Mouse (Mus musculus): ENCODE measurements around the gene Plk2. TPM values are rescaled to one million over a fixed set of nuclear protein-coding genes. Genes with fewer than 3 reads are reported as not detected.
"Not testable (repeated sequence)": the region's sequence is repeated elsewhere in the genome, so short reads cannot be mapped to it uniquely, and the experiment has no call there.

The Plk2 gene
- polyA plus RNA-seq, 1 experiment: 2.9 TPM

DNA sequence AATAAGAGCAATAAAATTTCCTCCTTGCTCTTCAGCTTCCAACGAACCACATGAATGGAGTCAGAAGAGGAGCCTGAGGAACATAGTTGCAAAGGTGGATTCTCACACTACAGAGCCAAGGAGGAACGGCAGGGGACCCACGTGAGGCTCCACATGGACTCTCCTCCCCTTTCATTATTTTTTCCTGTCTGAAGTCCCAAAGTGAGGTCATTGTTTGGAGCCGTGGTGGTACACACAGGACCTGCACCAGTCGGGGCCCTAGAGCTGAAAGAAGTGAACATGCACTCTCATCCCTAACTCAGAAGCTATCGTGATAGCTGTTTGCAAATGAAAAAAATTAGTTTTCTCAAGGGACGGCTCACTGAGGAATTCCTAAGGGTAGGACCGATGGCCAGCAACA is 9.2 kb downstream of the Plk2 start:
- H3K4me1 ChIP-seq (ENCODE audit: control insufficient read depth, insufficient read depth, insufficient read length): no peaks in the 10 kb centered on the region
- H3K27me3 ChIP-seq (ENCODE audit: control insufficient read depth, insufficient read depth, low read length): no peaks in the 10 kb centered on the region
- TF ChIP-seq POLR2A (IDR thresholded peaks at IDR 0.05; ENCODE audit: low read depth, low read length): no peak
- no peak for TF ChIP-seq CTCF (IDR thresholded peaks at IDR 0.05; ENCODE audit: extremely low read depth, insufficient read depth, insufficient read length, insufficient replicate concordance)
- no peaks in the 10 kb centered on the region for H3K36me3 ChIP-seq (ENCODE audit: control insufficient read depth, insufficient read depth, low read length)
- 84% methylated on average over 8 of the region's 8 CpGs for WGBS
- no peak overlapping the region for H3K27ac ChIP-seq (ENCODE audit: insufficient read depth, low read length)
- DNase-seq (ENCODE audit: low read depth in 1 of 2, low spot score in 2 of 2): no peak
- no peak overlapping the region for H3K4me3 ChIP-seq (ENCODE audit: extremely low read depth, insufficient read depth, insufficient read length)

DNA sequence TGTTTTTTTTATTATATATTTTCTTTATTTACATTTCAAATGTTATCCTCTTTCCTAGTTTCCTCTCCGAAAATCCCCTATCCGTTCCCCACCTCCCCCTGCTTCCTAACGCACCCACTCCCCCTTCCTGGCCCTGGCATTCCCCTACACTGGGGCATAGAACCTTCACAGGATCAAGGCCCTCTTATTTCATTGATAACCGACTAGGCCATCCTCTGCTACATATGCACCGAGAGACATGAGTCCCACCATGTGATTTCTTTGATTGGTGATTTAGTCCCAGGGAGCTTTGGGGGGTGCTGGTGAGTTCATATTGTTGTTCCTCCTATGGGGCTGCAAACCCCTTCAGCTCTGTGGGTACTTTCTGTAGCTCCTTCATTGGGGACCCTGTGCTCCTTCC is 9.8 kb downstream of the Plk2 start:
- not testable (repeated sequence) for H3K27ac ChIP-seq (ENCODE audit: insufficient read depth, low read length); DNase-seq (ENCODE audit: low read depth in 1 of 2, low spot score in 2 of 2); H3K4me3 ChIP-seq (ENCODE audit: extremely low read depth, insufficient read depth, insufficient read length); H3K4me1 ChIP-seq (ENCODE audit: control insufficient read depth, insufficient read depth, insufficient read length); H3K27me3 ChIP-seq (ENCODE audit: control insufficient read depth, insufficient read depth, low read length); H3K36me3 ChIP-seq (ENCODE audit: control insufficient read depth, insufficient read depth, low read length)
- WGBS: 90% methylated on average over 5 of the region's 5 CpGs

DNA sequence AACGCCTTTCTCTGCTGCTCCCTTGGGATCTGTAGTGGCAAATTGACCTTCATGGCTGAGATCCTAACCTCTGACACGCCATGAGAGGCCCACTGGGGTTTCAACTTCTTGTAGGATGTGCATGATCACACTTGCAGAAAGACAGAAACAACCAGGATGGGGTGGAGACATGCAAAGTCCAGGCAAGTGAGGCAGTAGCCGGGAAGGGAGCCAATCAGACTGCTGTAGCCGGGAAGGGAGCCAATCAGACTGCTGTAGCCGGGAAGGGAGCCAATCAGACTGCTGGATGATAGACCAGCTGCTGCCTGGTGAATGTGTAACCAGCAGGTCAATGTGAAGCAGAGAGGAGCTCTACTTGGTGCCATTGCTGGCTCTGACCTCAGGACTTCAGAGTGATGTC is 11.3 kb downstream of the Plk2 start:
- Histone ChIP-seq H3K4me1 (ENCODE audit: control insufficient read depth, insufficient read depth, insufficient read length) (no peaks in the 10 kb centered on the region), H3K36me3 (ENCODE audit: control insufficient read depth, insufficient read depth, low read length) (no peaks in the 10 kb centered on the region), H3K27ac (ENCODE audit: insufficient read depth, low read length) (no peak overlapping the region), H3K27me3 (ENCODE audit: control insufficient read depth, insufficient read depth, low read length) (no peaks in the 10 kb centered on the region), H3K4me3 (ENCODE audit: extremely low read depth, insufficient read depth, insufficient read length) (no peak overlapping the region)
- DNase-seq (ENCODE audit: low read depth in 1 of 2, low spot score in 2 of 2): peak in 1 of 2 experiments; percentile 31
- TF ChIP-seq CTCF (IDR thresholded peaks at IDR 0.05; ENCODE audit: extremely low read depth, insufficient read depth, insufficient read length, insufficient replicate concordance) (no peak), POLR2A (IDR thresholded peaks at IDR 0.05; ENCODE audit: low read depth, low read length) (no peak)
- 57% methylated on average over 5 of the region's 5 CpGs for WGBS

DNA sequence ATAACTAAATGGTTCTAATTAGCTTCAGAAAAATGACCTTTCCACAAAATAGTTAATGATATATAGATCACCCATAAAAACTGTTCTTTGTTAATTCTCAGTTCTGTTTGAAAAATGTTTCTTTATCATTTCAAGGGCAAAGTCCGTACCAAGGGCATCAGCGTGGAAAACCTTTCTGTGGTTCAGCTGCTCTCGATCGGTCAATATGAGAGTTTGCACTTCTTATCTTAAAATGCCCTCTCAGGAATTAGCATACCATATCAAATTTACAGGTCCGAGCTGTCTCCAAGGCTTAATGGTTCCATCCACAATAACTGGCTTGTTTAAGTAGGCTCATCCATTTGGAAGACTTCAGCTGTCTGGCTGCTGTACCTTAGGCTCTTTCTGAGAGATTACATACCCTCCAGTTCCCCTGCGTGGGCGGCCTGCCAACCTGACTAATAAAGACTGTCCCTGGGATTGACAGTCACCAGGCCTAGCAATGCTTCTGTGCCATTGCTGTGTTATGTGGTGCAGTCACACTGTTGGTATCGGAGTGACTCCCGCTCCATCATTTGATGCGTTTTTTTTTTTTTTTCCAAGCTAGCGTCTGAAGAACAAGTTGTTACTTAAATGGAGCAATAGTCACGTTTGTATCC is 17.8 kb downstream of the Plk2 start:
- no peaks in the 10 kb centered on the region for H3K4me1 ChIP-seq (ENCODE audit: control insufficient read depth, insufficient read depth, insufficient read length)
- no peak overlapping the region for H3K27ac ChIP-seq (ENCODE audit: insufficient read depth, low read length)
- no peak overlapping the region for H3K4me3 ChIP-seq (ENCODE audit: extremely low read depth, insufficient read depth, insufficient read length)
- H3K27me3 ChIP-seq (ENCODE audit: control insufficient read depth, insufficient read depth, low read length): no peaks in the 10 kb centered on the region
- DNase-seq (ENCODE audit: low read depth in 1 of 2, low spot score in 2 of 2): no peak
- H3K36me3 ChIP-seq (ENCODE audit: control insufficient read depth, insufficient read depth, low read length): no peaks in the 10 kb centered on the region
- 93% methylated on average over 12 of the region's 12 CpGs for WGBS
- no peak for TF ChIP-seq CTCF (IDR thresholded peaks at IDR 0.05; ENCODE audit: extremely low read depth, insufficient read depth, insufficient read length, insufficient replicate concordance)
- no peak for TF ChIP-seq POLR2A (IDR thresholded peaks at IDR 0.05; ENCODE audit: low read depth, low read length)

DNA sequence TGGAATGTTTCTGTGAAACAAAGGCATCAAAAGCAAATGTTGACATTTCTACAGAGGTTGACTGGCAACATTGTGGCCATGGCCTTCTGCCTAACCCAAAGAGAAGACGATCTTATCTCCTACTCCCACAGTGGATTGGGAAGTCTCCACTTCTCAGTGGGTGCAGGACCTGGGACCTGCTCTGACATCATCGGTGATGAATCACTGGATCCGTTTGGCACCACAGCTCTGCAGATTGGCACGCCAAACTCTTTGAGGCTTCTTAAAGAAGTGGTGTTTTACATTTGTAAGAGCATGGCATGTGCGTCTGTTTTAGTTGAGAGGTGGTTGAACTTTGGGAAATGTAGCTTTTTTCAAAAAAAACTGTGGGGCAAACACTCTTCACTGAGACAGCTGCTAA is 23.8 kb downstream of the Plk2 start:
- Histone ChIP-seq H3K27me3 (ENCODE audit: control insufficient read depth, insufficient read depth, low read length) (no peaks in the 10 kb centered on the region), H3K4me3 (ENCODE audit: extremely low read depth, insufficient read depth, insufficient read length) (no peak overlapping the region), H3K27ac (ENCODE audit: insufficient read depth, low read length) (no peak overlapping the region), H3K36me3 (ENCODE audit: control insufficient read depth, insufficient read depth, low read length) (no peaks in the 10 kb centered on the region), H3K4me1 (ENCODE audit: control insufficient read depth, insufficient read depth, insufficient read length) (no peaks in the 10 kb centered on the region)
- no peak for TF ChIP-seq CTCF (IDR thresholded peaks at IDR 0.05; ENCODE audit: extremely low read depth, insufficient read depth, insufficient read length, insufficient replicate concordance)
- no peak for TF ChIP-seq POLR2A (IDR thresholded peaks at IDR 0.05; ENCODE audit: low read depth, low read length)
- no peak for DNase-seq (ENCODE audit: low read depth in 1 of 2, low spot score in 2 of 2)
- whole genome bisulfite sequencing: 88% methylated on average over 5 of the region's 5 CpGs

DNA sequence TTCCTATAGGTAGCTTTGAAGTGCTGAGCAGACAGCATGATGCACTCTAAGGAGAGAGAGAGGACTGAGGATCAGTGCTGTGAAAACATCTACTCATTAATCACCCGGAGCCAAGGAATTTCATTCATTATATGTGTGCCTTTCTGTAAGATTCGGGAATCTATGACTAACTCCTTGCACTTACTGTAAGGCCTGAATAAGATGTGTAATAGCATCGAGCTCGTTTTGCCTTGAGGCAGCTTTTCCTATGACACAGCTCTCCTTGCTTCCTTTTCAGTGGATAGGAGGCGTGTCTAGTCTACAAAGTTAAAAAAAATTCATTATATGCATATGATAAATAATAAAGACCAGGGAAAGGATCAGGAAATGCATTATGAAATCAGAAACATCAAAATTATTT is 24.8 kb downstream of the Plk2 start:
- Histone ChIP-seq H3K27ac (ENCODE audit: insufficient read depth, low read length) (no peak overlapping the region), H3K27me3 (ENCODE audit: control insufficient read depth, insufficient read depth, low read length) (no peaks in the 10 kb centered on the region), H3K4me3 (ENCODE audit: extremely low read depth, insufficient read depth, insufficient read length) (no peak overlapping the region), H3K36me3 (ENCODE audit: control insufficient read depth, insufficient read depth, low read length) (no peaks in the 10 kb centered on the region), H3K4me1 (ENCODE audit: control insufficient read depth, insufficient read depth, insufficient read length) (no peaks in the 10 kb centered on the region)
- no peak for DNase-seq (ENCODE audit: low read depth in 1 of 2, low spot score in 2 of 2)
- no peak for TF ChIP-seq CTCF (IDR thresholded peaks at IDR 0.05; ENCODE audit: extremely low read depth, insufficient read depth, insufficient read length, insufficient replicate concordance)
- no peak for TF ChIP-seq POLR2A (IDR thresholded peaks at IDR 0.05; ENCODE audit: low read depth, low read length)
- WGBS: 81% methylated on average over 5 of the region's 5 CpGs

DNA sequence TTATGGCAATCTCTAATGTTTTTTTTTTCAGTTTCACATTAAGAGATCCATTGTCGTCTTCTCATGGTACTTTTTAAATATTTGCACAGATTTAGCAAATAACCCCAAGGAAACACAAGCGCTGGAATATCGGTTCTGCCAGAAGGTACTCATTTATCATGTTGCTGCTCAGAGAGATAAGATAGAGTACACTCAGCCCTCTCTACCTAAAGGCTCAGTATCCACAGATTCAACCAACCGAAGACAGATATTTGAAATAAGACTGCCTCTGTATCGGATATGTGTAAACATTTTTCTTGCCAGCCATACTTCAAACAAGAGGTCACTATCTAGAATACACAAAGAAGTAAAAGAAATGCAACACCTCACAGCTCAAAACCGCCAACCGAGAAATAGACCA is 27.6 kb downstream of the Plk2 start:
- Histone ChIP-seq H3K27me3 (ENCODE audit: control insufficient read depth, insufficient read depth, low read length) (no peaks in the 10 kb centered on the region), H3K4me1 (ENCODE audit: control insufficient read depth, insufficient read depth, insufficient read length) (no peaks in the 10 kb centered on the region), H3K36me3 (ENCODE audit: control insufficient read depth, insufficient read depth, low read length) (no peaks in the 10 kb centered on the region), H3K4me3 (ENCODE audit: extremely low read depth, insufficient read depth, insufficient read length) (no peak overlapping the region), H3K27ac (ENCODE audit: insufficient read depth, low read length) (no peak overlapping the region)
- TF ChIP-seq POLR2A (IDR thresholded peaks at IDR 0.05; ENCODE audit: low read depth, low read length): no peak
- TF ChIP-seq CTCF (IDR thresholded peaks at IDR 0.05; ENCODE audit: extremely low read depth, insufficient read depth, insufficient read length, insufficient replicate concordance): no peak
- 90% methylated on average over 7 of the region's 7 CpGs for WGBS
- no peak for DNase-seq (ENCODE audit: low read depth in 1 of 2, low spot score in 2 of 2)

Measured in spleen, adult 2 months (tissue).